Mouse (Mus musculus): ENCODE measurements around the gene Ncor1. TPM values are rescaled to one million over a fixed set of nuclear protein-coding genes. Genes with fewer than 3 reads are reported as not detected.

Ncor1 gene
- total and polyA plus RNA-seq, 2 experiments from 2014 or later = 82.4 to 129 TPM

GRCm38 (mm10) chr11:62355216-62355615 lies 103.1 kb downstream of the Ncor1 start:
- no peak for ATAC-seq (ENCODE audit: insufficient read depth, low read depth)
- H3K36me3 ChIP-seq (replicated peaks; ENCODE audit: control insufficient read depth, insufficient read depth, low read length) = peaks cover 68% of the 10 kb centered on the region
- H3K9me3 ChIP-seq (replicated peaks; ENCODE audit: control insufficient read depth, low read length) = no peaks in the 10 kb centered on the region
- 93% methylated on average over 2 of the region's 2 CpGs for WGBS
- H3K27ac ChIP-seq (ENCODE audit: low read depth) = no peak overlapping the region
- no peaks in the 10 kb centered on the region for H3K4me1 ChIP-seq (ENCODE audit: control insufficient read depth, insufficient read depth)
- no peaks in the 10 kb centered on the region for H3K27me3 ChIP-seq (ENCODE audit: control insufficient read depth, insufficient read depth, low read length)
- no peak overlapping the region for H3K9ac ChIP-seq (replicated peaks; ENCODE audit: low read depth, low read length)
- no peak overlapping the region for H3K4me3 ChIP-seq (ENCODE audit: low read depth, low read length)
- no peak for DNase-seq (ENCODE audit: low spot score)
- TF ChIP-seq CTCF (IDR thresholded peaks at IDR 0.05; ENCODE audit: low read depth) (no peak), EP300 (IDR thresholded peaks at IDR 0.05; ENCODE audit: low read depth) (no peak)
- no peak overlapping the region for H3K4me2 ChIP-seq (ENCODE audit: low read depth, low read length)

DNA sequence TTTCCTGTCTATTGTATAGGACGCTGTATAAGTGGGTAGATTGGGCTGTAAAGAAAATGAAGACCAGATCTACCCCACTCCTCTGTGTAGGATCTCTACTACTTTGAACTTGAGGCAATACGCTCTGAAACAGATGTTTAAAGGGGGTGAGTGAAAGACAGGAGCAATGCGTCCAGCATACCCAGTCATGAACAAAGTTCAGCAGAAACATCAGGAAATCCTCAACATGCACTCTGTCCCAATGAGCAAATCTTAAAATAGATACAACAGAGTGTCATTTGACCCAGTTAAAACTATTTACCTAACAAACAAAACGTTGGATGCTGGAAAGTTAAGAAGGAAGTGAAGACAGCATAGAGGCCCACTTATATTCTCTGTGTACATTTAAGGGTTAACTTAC lies 106.4 kb downstream of the Ncor1 start:
- H3K9me3 ChIP-seq (replicated peaks; ENCODE audit: control insufficient read depth, low read length) = no peaks in the 10 kb centered on the region
- H3K4me3 ChIP-seq (ENCODE audit: low read depth, low read length) = no peak overlapping the region
- no peak overlapping the region for H3K27ac ChIP-seq (ENCODE audit: low read depth)
- H3K36me3 ChIP-seq (replicated peaks; ENCODE audit: control insufficient read depth, insufficient read depth, low read length) = peaks cover 71% of the 10 kb centered on the region
- no peak for DNase-seq (ENCODE audit: low spot score)
- H3K4me1 ChIP-seq (ENCODE audit: control insufficient read depth, insufficient read depth) = no peaks in the 10 kb centered on the region
- TF ChIP-seq EP300 (IDR thresholded peaks at IDR 0.05; ENCODE audit: low read depth) = no peak
- TF ChIP-seq CTCF (IDR thresholded peaks at IDR 0.05; ENCODE audit: low read depth) = no peak
- no peak overlapping the region for H3K9ac ChIP-seq (replicated peaks; ENCODE audit: low read depth, low read length)
- no peak overlapping the region for H3K4me2 ChIP-seq (ENCODE audit: low read depth, low read length)
- 83% methylated on average over 4 of the region's 4 CpGs for WGBS
- H3K27me3 ChIP-seq (ENCODE audit: control insufficient read depth, insufficient read depth, low read length) = no peaks in the 10 kb centered on the region
- ATAC-seq (ENCODE audit: insufficient read depth, low read depth) = no peak

- H3K36me3 ChIP-seq (replicated peaks; ENCODE audit: control insufficient read depth, insufficient read depth, low read length) = peaks cover 67% of the 10 kb centered on the region
- no peaks in the 10 kb centered on the region for H3K4me1 ChIP-seq (ENCODE audit: control insufficient read depth, insufficient read depth)
- 94% methylated on average over 13 of the region's 13 CpGs for WGBS
- ATAC-seq (ENCODE audit: insufficient read depth, low read depth) = no peak
- no peak overlapping the region for H3K27ac ChIP-seq (ENCODE audit: low read depth)
- no peaks in the 10 kb centered on the region for H3K9me3 ChIP-seq (replicated peaks; ENCODE audit: control insufficient read depth, low read length)
- no peak overlapping the region for H3K4me3 ChIP-seq (ENCODE audit: low read depth, low read length)
- TF ChIP-seq EP300 (IDR thresholded peaks at IDR 0.05; ENCODE audit: low read depth) = no peak
- TF ChIP-seq CTCF (IDR thresholded peaks at IDR 0.05; ENCODE audit: low read depth) = no peak
- H3K27me3 ChIP-seq (ENCODE audit: control insufficient read depth, insufficient read depth, low read length) = no peaks in the 10 kb centered on the region
- no peak overlapping the region for H3K9ac ChIP-seq (replicated peaks; ENCODE audit: low read depth, low read length)
- DNase-seq (ENCODE audit: low spot score) = no peak
- no peak overlapping the region for H3K4me2 ChIP-seq (ENCODE audit: low read depth, low read length)
These were observed 115.3 kb downstream of the Ncor1 start for GRCm38 (mm10) chr11:62343002-62343401.

DNA sequence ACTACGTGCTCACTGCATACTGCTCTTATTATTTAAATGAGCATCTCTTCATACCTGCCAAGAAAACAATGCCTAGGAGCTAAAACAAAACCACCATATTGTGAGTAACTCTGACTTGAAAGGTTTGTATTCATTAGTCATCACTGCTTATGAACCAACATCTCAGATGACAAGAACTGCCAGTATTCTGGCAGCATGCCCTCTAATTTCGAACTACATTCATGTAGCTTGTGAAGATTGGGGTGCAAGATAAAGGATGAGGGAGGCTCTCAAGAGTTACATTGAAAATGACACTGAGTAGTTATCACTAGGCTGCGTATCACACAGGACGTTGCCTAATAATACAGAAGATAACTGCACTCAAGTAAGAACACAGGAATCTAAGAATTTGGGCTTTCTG lies 126.1 kb downstream of the Ncor1 start:
- H3K9ac ChIP-seq (replicated peaks; ENCODE audit: low read depth, low read length) = no peak overlapping the region
- no peaks in the 10 kb centered on the region for H3K27me3 ChIP-seq (ENCODE audit: control insufficient read depth, insufficient read depth, low read length)
- DNase-seq (ENCODE audit: low spot score) = no peak
- H3K9me3 ChIP-seq (replicated peaks; ENCODE audit: control insufficient read depth, low read length) = no peaks in the 10 kb centered on the region
- no peak overlapping the region for H3K4me3 ChIP-seq (ENCODE audit: low read depth, low read length)
- ATAC-seq (ENCODE audit: insufficient read depth, low read depth) = no peak
- H3K4me2 ChIP-seq (ENCODE audit: low read depth, low read length) = no peak overlapping the region
- 63% methylated on average over 4 of the region's 4 CpGs for WGBS
- H3K36me3 ChIP-seq (replicated peaks; ENCODE audit: control insufficient read depth, insufficient read depth, low read length) = peaks cover 98% of the 10 kb centered on the region
- TF ChIP-seq CTCF (IDR thresholded peaks at IDR 0.05; ENCODE audit: low read depth) = no peak
- H3K4me1 ChIP-seq (ENCODE audit: control insufficient read depth, insufficient read depth) = no peaks in the 10 kb centered on the region
- H3K27ac ChIP-seq (ENCODE audit: low read depth) = no peak overlapping the region

DNA sequence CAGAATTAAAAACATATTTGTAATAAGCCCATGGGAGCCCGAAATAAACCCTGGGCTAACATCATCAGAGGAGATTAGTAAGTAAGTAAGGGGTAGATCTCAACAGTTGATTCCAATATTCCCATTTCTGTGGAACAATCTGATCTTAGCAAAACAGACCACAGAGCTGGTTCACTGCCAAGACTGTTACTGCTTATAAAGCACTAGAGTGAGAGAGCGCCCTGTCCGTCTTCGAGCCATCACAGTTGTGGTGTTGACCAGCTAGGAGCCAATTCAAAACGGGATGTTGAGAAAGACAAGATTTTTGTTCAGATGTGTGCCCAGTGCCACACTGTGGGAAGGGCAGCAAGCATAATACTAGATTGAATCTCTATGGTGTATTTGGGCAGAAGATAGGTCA lies 127.2 kb downstream of the Ncor1 start:
- ATAC-seq (ENCODE audit: insufficient read depth, low read depth) = no peak
- Histone ChIP-seq H3K27ac (ENCODE audit: low read depth) (no peak overlapping the region), H3K9me3 (replicated peaks; ENCODE audit: control insufficient read depth, low read length) (no peaks in the 10 kb centered on the region), H3K4me3 (ENCODE audit: low read depth, low read length) (no peak overlapping the region), H3K4me1 (ENCODE audit: control insufficient read depth, insufficient read depth) (no peaks in the 10 kb centered on the region), H3K36me3 (replicated peaks; ENCODE audit: control insufficient read depth, insufficient read depth, low read length) (peaks cover 96% of the 10 kb centered on the region), H3K27me3 (ENCODE audit: control insufficient read depth, insufficient read depth, low read length) (no peaks in the 10 kb centered on the region), H3K9ac (replicated peaks; ENCODE audit: low read depth, low read length) (no peak overlapping the region), H3K4me2 (ENCODE audit: low read depth, low read length) (no peak overlapping the region)
- TF ChIP-seq EP300 (IDR thresholded peaks at IDR 0.05; ENCODE audit: low read depth) (no peak), CTCF (IDR thresholded peaks at IDR 0.05; ENCODE audit: low read depth) (no peak)
- 78% methylated on average over 5 of the region's 5 CpGs for WGBS
- DNase-seq (ENCODE audit: low spot score) = no peak

DNA sequence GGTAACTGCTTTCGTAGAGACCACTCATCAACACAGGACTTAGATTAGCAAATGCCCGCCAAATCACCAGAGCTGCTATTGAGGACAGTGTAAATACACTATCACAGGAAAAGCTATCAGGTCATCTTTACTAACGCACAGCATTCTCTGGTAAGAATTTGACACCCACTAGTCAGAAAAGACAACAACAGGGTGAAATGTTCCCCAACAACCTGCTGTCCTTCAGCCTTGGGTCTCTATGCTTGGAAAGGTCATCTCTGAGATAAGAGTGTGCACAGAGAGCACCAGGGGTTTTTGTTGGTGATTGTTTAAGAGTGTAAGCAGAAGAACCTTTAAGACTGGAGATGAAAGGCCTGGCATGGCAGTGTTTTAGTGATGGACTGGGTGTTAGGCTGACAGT lies 134.7 kb downstream of the Ncor1 start:
- Histone ChIP-seq H3K4me2 (ENCODE audit: low read depth, low read length) (no peak overlapping the region), H3K4me3 (ENCODE audit: low read depth, low read length) (no peak overlapping the region), H3K27ac (ENCODE audit: low read depth) (no peak overlapping the region), H3K9me3 (replicated peaks; ENCODE audit: control insufficient read depth, low read length) (no peaks in the 10 kb centered on the region), H3K4me1 (ENCODE audit: control insufficient read depth, insufficient read depth) (0 out of 2 replicates have a peak, but pooled peaks cover 5% of the 10 kb centered on the region), H3K27me3 (ENCODE audit: control insufficient read depth, insufficient read depth, low read length) (no peaks in the 10 kb centered on the region), H3K9ac (replicated peaks; ENCODE audit: low read depth, low read length) (no peak overlapping the region), H3K36me3 (replicated peaks; ENCODE audit: control insufficient read depth, insufficient read depth, low read length) (peaks cover 87% of the 10 kb centered on the region)
- TF ChIP-seq CTCF (IDR thresholded peaks at IDR 0.05; ENCODE audit: low read depth) (no peak), EP300 (IDR thresholded peaks at IDR 0.05; ENCODE audit: low read depth) (no peak)
- ATAC-seq (ENCODE audit: insufficient read depth, low read depth) (no peak), DNase-seq (ENCODE audit: low spot score) (no peak)
- WGBS = 42% methylated on average over 3 of the region's 3 CpGs
